Mouse (Mus musculus) 3T3-L1 (cell line): ENCODE measurements around the gene Egfem1.

ENCODE experiments used
- DNase-seq: peaks from one replicate; pipeline ENCODE4 v3.0.0-alpha.2; 2015; ENCODE audit warnings: low read depth, low spot score

The Egfem1 gene

GRCm38 (mm10) chr3:29135176-29136064 is 53.6 kb downstream of the Egfem1 start:
- no peak for DNase-seq

GRCm38 (mm10) chr3:29136065-29136955 is 54.5 kb downstream of the Egfem1 start:
- DNase-seq: no peak

DNA sequence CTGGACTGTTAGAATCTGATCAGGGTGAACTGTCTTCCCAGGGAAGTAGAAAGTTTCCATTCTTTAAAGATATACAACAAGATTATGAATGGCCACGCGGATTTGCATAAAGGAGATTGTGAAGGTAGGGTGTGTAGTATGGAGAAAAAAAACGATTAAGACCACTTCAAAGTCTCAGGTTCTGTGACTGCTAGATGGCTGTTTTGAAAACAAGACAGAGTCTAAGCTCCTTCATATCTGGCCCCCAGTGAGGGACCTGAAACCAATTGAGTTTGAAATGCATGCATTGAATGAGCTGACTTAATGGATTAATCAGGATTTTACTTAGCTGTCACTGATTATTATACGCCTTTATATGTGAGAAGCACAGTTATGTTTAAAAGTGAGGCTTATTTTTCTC is 86.6 kb downstream of the Egfem1 start:
- no peak for DNase-seq

DNA sequence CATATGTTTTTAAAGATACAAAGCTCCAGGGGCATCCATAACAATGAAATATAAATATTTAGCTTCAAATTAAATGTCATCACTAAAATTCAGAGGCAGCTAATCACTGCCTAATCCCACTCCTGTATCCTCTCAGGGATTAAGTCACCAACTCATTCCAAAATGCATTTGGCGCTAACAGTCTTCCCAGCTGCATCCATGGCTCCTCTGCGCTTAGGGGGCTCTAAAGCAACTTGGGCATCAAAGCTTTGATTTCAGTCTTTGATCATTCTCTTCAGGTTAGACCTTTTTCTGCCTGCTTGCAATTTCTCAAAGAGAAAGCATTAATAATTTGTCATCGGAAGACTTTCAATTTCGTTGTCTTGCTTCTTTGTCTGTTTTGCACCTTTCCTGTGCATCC is 87.2 kb downstream of the Egfem1 start:
- DNase-seq: no peak

- no peak for DNase-seq
Measured at GRCm38 (mm10) chr3:29176991-29177390, 95.2 kb downstream of the Egfem1 start.

DNA sequence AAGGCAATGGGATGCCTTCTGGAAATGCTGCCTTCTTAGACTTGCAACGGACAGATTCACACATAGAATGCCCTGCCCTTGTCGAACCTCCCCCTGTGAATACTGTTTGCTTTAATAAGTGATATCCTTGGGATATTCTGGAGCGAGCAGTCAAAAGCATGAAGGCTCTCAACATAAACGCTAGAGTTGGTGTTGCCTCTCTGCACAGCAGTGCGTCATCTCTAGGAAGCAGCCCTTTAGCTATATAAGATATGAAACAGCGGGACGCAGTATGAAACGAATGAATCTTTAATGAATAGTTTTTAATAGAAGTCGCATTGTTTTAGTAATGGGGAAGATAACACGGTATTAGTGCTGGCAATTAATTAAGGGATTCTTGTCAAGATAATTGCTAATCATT is 101.2 kb downstream of the Egfem1 start:
- no peak for DNase-seq

- no peak for DNase-seq
Measured at GRCm38 (mm10) chr3:29183615-29184198, 101.9 kb downstream of the Egfem1 start.

DNA sequence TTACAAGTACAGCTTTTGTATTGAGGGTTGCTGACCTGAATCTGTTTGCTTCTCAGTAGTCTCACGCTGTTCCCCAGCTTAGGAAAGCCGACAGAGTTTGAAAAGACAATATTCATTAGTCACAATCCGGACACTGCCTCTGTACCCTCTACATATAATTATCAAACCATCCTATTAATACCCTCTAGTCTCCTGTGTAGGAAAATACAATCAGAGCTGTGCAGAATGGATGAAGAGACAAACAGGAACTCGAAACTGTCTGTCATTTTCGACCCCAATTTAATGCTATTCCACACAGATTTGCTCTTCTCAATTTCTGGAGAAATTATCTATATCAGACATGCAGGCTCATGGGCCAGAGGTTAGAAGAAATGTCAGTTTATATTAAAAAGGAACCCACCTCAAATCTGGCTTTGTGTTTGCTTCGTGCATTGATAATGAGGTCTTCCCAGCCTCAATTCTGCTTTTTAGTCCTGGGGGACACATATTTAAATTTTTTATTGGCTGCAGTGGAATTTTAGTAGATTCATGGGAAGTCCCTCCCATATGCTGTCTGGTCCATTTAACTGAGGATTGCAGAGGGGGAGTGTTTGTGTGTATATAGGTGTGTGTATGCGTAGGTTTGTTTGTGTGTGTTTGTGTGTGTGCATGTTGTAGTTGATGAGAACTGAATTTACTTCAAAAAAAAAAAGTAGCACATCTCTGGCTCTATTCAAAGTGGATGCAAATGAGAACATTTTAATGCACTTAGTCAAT is 102.8 kb downstream of the Egfem1 start:
- no peak for DNase-seq

GRCm38 (mm10) chr3:29190263-29190662 is 108.4 kb downstream of the Egfem1 start:
- no peak for DNase-seq

DNA sequence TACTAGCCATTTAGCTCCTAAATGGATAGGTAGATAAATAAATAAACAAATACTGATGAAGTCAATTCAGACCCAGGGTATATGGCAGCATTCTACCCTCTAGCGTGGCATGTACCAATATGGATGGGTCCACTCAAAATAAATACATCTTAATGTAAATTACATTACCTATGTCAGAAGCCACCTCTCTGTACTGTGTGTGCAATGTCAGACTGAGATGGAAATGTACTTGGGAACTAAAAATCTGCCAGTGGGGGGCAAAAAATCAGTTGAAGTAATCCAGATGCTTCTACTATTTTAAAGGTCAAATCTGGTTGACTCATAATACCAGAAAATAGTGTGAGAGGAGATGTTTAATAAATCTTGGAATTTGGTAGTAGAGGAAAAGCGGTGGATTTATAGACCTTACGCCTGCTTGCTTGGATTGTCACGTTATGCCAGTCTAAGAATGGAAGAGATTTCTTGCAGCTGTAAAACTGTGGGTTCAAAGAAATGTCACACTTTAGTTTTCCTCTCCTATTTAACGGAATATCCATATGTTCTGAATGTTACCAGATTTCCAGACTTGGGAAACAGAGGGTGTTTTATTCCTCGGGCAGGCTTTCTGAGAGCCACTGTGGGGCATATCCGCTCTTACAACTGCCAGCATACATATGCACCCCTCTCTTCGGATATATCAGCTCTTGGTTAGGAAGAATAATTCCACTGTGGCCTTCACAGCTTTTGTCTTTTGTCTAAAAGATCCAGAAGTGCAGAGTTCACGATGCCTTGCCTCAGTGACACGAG is 116.1 kb downstream of the Egfem1 start:
- no peak for DNase-seq

DNA sequence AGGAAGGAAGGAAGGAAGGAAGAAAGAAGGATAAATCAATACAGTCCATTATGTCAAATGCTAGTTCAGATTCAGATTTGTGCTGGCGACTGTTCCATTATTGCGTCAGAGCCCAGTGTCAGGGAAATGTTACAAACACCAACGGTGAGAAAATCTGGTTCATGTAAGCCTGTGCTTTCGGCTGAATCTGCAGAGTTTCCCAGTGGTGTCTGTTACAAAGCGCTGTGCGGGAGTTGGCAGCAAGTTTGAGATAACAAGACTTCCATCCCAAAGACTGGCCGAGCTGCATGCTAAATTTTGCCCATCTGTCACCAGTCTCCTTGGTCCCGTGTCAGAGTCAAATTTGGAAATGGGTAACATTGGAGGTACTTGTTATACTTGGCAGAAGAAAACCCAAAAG is 118.8 kb downstream of the Egfem1 start:
- DNase-seq: no peak

DNA sequence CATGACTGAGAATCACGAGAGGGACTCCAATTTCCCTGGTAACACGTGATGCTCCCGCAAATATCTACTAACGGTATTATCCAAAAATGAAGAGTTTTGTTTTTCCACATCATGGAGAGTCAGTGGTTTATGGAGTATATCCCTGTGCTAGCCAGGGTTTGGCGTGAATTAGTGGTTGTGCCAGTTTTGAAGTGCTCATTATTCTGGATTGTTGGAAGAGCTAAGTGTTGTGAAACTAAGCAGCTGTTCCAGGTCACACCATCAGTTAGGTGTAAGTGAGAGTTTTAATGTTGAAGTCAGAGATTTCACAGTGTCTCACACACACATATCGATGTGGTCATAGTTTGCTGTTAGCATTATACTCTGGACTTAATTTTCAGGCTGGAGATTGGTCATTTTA is 120.7 kb downstream of the Egfem1 start:
- no peak for DNase-seq

- DNase-seq: no peak
Measured at GRCm38 (mm10) chr3:29222414-29222813, 140.6 kb downstream of the Egfem1 start.

- no peak for DNase-seq
Measured at GRCm38 (mm10) chr3:29229712-29230111, 147.9 kb downstream of the Egfem1 start.

GRCm38 (mm10) chr3:29235477-29235876 is 153.7 kb downstream of the Egfem1 start:
- no peak for DNase-seq

DNA sequence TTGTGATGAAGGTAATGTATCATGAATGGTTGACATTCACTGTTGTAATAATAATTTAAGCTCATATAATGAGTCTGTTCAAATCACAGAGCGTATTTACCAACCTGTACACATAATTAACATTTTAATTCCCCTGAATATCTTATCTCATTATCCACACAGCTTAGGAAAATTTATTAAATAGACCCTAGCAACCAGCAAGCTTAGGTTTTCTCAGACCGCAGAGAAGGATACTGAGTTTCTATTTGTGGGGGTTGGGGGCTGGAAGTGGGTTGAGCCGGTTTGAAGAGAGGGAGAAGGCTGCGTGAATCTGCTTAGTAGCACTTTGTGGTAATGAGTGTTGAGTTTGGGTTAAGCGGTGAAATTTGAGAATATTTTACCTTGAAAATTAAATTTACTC is 154.7 kb downstream of the Egfem1 start:
- no peak for DNase-seq

DNA sequence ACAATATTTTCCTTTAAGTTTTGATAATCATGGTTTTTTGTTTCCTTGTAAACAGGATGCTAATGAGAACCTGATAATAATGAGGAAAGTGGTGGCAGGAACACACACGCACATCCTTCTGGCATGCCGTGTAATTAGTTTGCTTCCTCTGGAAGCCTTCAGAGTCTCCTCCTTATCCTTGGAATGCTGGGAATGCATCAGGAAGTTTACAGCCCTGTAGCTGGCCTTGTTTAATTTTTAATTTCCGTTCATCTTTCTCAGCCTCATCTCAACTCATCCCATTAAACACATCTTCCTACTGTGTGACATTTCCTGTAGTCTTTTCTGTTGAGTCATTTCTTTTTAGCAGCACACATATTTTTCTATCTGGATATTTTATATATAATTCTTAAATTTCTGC is 161.8 kb downstream of the Egfem1 start:
- DNase-seq: no peak

GRCm38 (mm10) chr3:29291633-29292032 is 209.8 kb downstream of the Egfem1 start:
- no peak for DNase-seq

GRCm38 (mm10) chr3:29292251-29292650 is 210.4 kb downstream of the Egfem1 start:
- no peak for DNase-seq

GRCm38 (mm10) chr3:29293230-29293629 is 211.4 kb downstream of the Egfem1 start:
- no peak for DNase-seq
